Mouse (Mus musculus) layer of hippocampus, postnatal 36 days (tissue): ENCODE measurements around the gene Olfr1367. TPM values are rescaled to one million over a fixed set of nuclear protein-coding genes. Genes with fewer than 3 reads are reported as not detected.

Experiments used
- DNase-seq, 2 experiments: peaks; one replicate each; pipeline ENCODE4 v3.0.0; 2022
- microRNA-seq, 2 experiments: library from miRNA; unstranded; fragments of <30 nt; microRNA quantifications; one replicate each; pipeline ENCODE4 v1.2.0; 2021
- total RNA-seq, 2 experiments: library from RNA; stranded (reverse); gene quantifications; 2 replicates each; pipeline ENCODE4 v1.2.3; 2021

The Olfr1367 gene
- total RNA-seq, 2 experiments from 2014 or later = not detected

DNA sequence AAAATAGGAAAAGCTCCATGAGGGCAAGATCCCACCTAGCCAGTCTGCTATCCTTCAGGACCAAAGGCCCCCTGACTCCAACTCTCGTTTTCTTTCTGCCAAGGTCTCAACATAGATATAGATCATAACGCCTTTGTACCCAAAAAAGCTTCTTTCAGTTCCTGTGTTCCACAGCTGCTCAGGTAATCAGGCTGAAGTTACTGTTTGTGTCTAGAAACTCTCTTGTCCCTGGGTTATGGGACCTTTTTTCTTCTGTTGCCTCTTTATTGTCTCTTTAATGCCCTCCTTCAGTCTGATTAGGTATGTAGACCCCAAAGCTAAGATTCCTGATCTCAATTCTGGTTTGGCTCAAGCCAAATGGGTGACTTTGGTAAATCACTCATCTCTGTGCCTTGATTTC is 50.8 kb downstream of the Olfr1367 start:
- no peak for DNase-seq

Small RNAs within 50 kb of the gene (microRNA-seq; reads per million reads assigned to microRNA genes)
- 0 reads per million in 2 experiments for gene Mir6942

Other genes with a start within 250 kb of the Olfr1367 start
- not detected for gene Olfr1369-ps1, start 235.4 kb upstream of the Olfr1367 start, total RNA-seq
- gene Olfr263, start 217.3 kb upstream of the Olfr1367 start, total RNA-seq = not detected
- gene Olfr1368, start 201.0 kb upstream of the Olfr1367 start, total RNA-seq = not detected
- 10 to 100 TPM; 37.3 to 41.1 TPM for gene Trim27, start 167.5 kb upstream of the Olfr1367 start, total RNA-seq
- not detected for gene Gpx5, start 54.2 kb upstream of the Olfr1367 start, total RNA-seq
- not detected for gene Gpx6, start 34.8 kb upstream of the Olfr1367 start, total RNA-seq
- gene Zscan12, start 15.9 kb downstream of the Olfr1367 start, total RNA-seq = 1 to 10 TPM; 8.4 to 9.9 TPM
- 10 to 100 TPM; 39.7 to 46.2 TPM for gene Zkscan3, start 55.8 kb downstream of the Olfr1367 start, total RNA-seq
- 1 to 10 TPM; 1.1 to 1.5 TPM for gene Pgbd1, start 94.1 kb downstream of the Olfr1367 start, total RNA-seq
- 10 to 100 TPM; 52.3 to 53.5 TPM for gene Zscan26, start 106.8 kb downstream of the Olfr1367 start, total RNA-seq
- 1 to 10 TPM in 1 of 2 experiments, under 1 TPM in 1; 0.78 to 1.2 TPM for gene Nkapl, start 121.6 kb downstream of the Olfr1367 start, total RNA-seq
- gene Zkscan4, start 132.0 kb downstream of the Olfr1367 start, total RNA-seq = 1 to 10 TPM; 6.1 to 7.0 TPM
- gene Gm10065, start 132.5 kb downstream of the Olfr1367 start, total RNA-seq = not detected
- gene AK157302, start 148.3 kb downstream of the Olfr1367 start, total RNA-seq = 10 to 100 TPM; 21.6 to 23.2 TPM
- 10 to 100 TPM; 49.1 to 63.4 TPM for gene Gm11273, start 154.5 kb downstream of the Olfr1367 start, total RNA-seq
- 10 to 100 TPM; 18.3 to 19.9 TPM for gene Zkscan8, start 184.2 kb downstream of the Olfr1367 start, total RNA-seq
- gene Olfr1366, start 195.9 kb downstream of the Olfr1367 start, total RNA-seq = not detected
- not detected for gene Olfr1535, start 213.0 kb downstream of the Olfr1367 start, total RNA-seq
- gene Olfr1364, start 234.8 kb downstream of the Olfr1367 start, total RNA-seq = not detected